Mouse (Mus musculus): ENCODE data around the gene Mtfr2. TPM values are rescaled to one million over a fixed set of nuclear protein-coding genes. Genes with fewer than 3 reads are reported as not detected.

Mtfr2 gene
- polyA plus RNA-seq, 1 experiment, result 0.70 TPM

GRCm38 (mm10) chr10:20402941-20403340, 55.4 kb downstream of the Mtfr2 start:
- H3K4me3 ChIP-seq (replicated peaks; ENCODE audit: insufficient read depth, low read depth, low read length), result no peak overlapping the region
- 86% methylated on average over 5 of the region's 5 CpGs for WGBS
- no peak overlapping the region for H3K27ac ChIP-seq (ENCODE audit: insufficient read depth, low read length)
- no peaks in the 10 kb centered on the region for H3K4me1 ChIP-seq (ENCODE audit: control insufficient read depth, insufficient read depth, low read length)
- no peak for DNase-seq
- TF ChIP-seq CTCF (IDR thresholded peaks at IDR 0.05; ENCODE audit: borderline replicate concordance, insufficient read depth, low read depth, low read length) (no peak), POLR2A (IDR thresholded peaks at IDR 0.05; ENCODE audit: borderline replicate concordance, insufficient read depth, low read length) (no peak)
- H3K27me3 ChIP-seq (ENCODE audit: control insufficient read depth, insufficient read depth, low read length), result no peaks in the 10 kb centered on the region

GRCm38 (mm10) chr10:20405471-20405870, 57.9 kb downstream of the Mtfr2 start:
- Histone ChIP-seq H3K4me1 (ENCODE audit: control insufficient read depth, insufficient read depth, low read length) (no peaks in the 10 kb centered on the region), H3K27me3 (ENCODE audit: control insufficient read depth, insufficient read depth, low read length) (no peaks in the 10 kb centered on the region), H3K4me3 (replicated peaks; ENCODE audit: insufficient read depth, low read depth, low read length) (no peak overlapping the region), H3K27ac (ENCODE audit: insufficient read depth, low read length) (no peak overlapping the region)
- WGBS, result 93% methylated on average over 2 of the region's 2 CpGs
- TF ChIP-seq CTCF (IDR thresholded peaks at IDR 0.05; ENCODE audit: borderline replicate concordance, insufficient read depth, low read depth, low read length), result peak; percentile 57
- TF ChIP-seq POLR2A (IDR thresholded peaks at IDR 0.05; ENCODE audit: borderline replicate concordance, insufficient read depth, low read length), result no peak
- DNase-seq, result no peak

- no peak for DNase-seq
- H3K4me3 ChIP-seq (replicated peaks; ENCODE audit: insufficient read depth, low read depth, low read length), result no peak overlapping the region
- TF ChIP-seq POLR2A (IDR thresholded peaks at IDR 0.05; ENCODE audit: borderline replicate concordance, insufficient read depth, low read length) (no peak), CTCF (IDR thresholded peaks at IDR 0.05; ENCODE audit: borderline replicate concordance, insufficient read depth, low read depth, low read length) (no peak)
- 55% methylated on average over 3 of the region's 3 CpGs for WGBS
- no peaks in the 10 kb centered on the region for H3K4me1 ChIP-seq (ENCODE audit: control insufficient read depth, insufficient read depth, low read length)
- no peaks in the 10 kb centered on the region for H3K27me3 ChIP-seq (ENCODE audit: control insufficient read depth, insufficient read depth, low read length)
- H3K27ac ChIP-seq (ENCODE audit: insufficient read depth, low read length), result no peak overlapping the region
Measured at GRCm38 (mm10) chr10:20408336-20408735, 60.8 kb downstream of the Mtfr2 start.

GRCm38 (mm10) chr10:20409181-20409580, 61.6 kb downstream of the Mtfr2 start:
- DNase-seq, result no peak
- Histone ChIP-seq H3K4me3 (replicated peaks; ENCODE audit: insufficient read depth, low read depth, low read length) (no peak overlapping the region), H3K4me1 (ENCODE audit: control insufficient read depth, insufficient read depth, low read length) (no peaks in the 10 kb centered on the region), H3K27me3 (ENCODE audit: control insufficient read depth, insufficient read depth, low read length) (no peaks in the 10 kb centered on the region), H3K27ac (ENCODE audit: insufficient read depth, low read length) (no peak overlapping the region)
- TF ChIP-seq POLR2A (IDR thresholded peaks at IDR 0.05; ENCODE audit: borderline replicate concordance, insufficient read depth, low read length) (no peak), CTCF (IDR thresholded peaks at IDR 0.05; ENCODE audit: borderline replicate concordance, insufficient read depth, low read depth, low read length) (no peak)
- WGBS, result 85% methylated on average over 10 of the region's 10 CpGs

Other genes with a start within 250 kb of the Mtfr2 start
- gene Map7, start 199.3 kb upstream of the Mtfr2 start, polyA plus RNA-seq (2012; rRNA removed), result 82.6 and 88.4 TPM in 2 replicates
- gene Bclaf1, start 35.3 kb upstream of the Mtfr2 start, polyA plus RNA-seq (2012; rRNA removed), result 72.8 and 75.5 TPM in 2 replicates